Mouse (Mus musculus): ENCODE measurements around the gene Gdpgp1. TPM values are rescaled to one million over a fixed set of nuclear protein-coding genes. Genes with fewer than 3 reads are reported as not detected.
A peak's percentile ranks its signal among the peaks of the same experiment; 100 is the strongest.

Gdpgp1 gene
- polyA plus RNA-seq (2016; fragmentation: Nextera tagmentation; extraction: Ambion mirVana), result 7.2 and 7.5 TPM in 2 replicates

- DNase-seq (ENCODE audit: low spot score), result peak; percentile 97
- peaks cover 16% of the 10 kb centered on the region; the same call in 1 of the 2 replicates for H3K27me3 ChIP-seq (ENCODE audit: low read depth, poor library complexity, severe bottlenecking)
- peaks cover 10% of the 10 kb centered on the region for H3K36me3 ChIP-seq
- peaks cover 20% of the 10 kb centered on the region for H3K4me1 ChIP-seq
- peak within 1 kb of the TSS; percentile 79 for H3K27ac ChIP-seq
- under 1% methylated on average over 56 of the region's 56 CpGs for WGBS
- H3K4me3 ChIP-seq, result peak within 1 kb of the TSS; percentile 70
- no peaks in the 10 kb centered on the region for H3K9me3 ChIP-seq (replicated peaks)
Measured at GRCm38 (mm10) chr7:80232489-80233029, at the start of gene Gdpgp1, which contains the start of gene Cib1. Gdpgp1 (plus strand) TSS chr7:80232865. Cib1 (minus strand) TSS chr7:80232813.

DNA sequence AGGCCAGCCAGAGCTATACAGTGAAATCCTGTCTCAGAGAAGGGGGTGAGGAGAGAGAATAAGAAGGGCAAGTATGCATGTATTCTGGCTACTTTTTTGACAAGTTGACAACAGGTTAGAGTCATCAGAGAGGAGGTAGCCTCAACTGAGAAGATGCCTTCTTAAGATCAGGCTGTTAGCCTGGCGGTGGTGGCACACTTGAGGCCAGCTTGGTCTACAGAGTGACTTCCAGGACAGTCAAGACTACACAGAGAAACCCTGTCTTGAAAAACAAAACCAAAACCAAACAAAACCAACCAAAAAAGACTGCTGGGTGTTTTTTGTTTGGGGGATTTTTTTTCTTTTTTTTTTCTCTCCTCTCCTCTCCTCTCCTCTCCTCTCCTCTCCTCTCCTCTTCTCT lies 49.2 kb upstream of the Gdpgp1 start:
- Histone ChIP-seq H3K27me3 (ENCODE audit: low read depth, poor library complexity, severe bottlenecking) (peaks cover 8% of the 10 kb centered on the region; the same call in 1 of the 2 replicates), H3K27ac (no peak overlapping the region), H3K4me3 (no peak overlapping the region), H3K4me1 (peaks cover 32% of the 10 kb centered on the region), H3K9me3 (replicated peaks) (no peaks in the 10 kb centered on the region), H3K36me3 (no peaks in the 10 kb centered on the region)
- no peak for DNase-seq (ENCODE audit: low spot score)
- WGBS, result 94% methylated on average over 1 of the region's 1 CpGs

- no peak overlapping the region for H3K4me3 ChIP-seq
- H3K27ac ChIP-seq, result no peak overlapping the region
- no peak for DNase-seq (ENCODE audit: low spot score)
- WGBS, result 68% methylated on average over 5 of the region's 5 CpGs
- H3K36me3 ChIP-seq, result no peaks in the 10 kb centered on the region
- H3K9me3 ChIP-seq (replicated peaks), result no peaks in the 10 kb centered on the region
- peaks cover 37% of the 10 kb centered on the region for H3K4me1 ChIP-seq
- H3K27me3 ChIP-seq (ENCODE audit: low read depth, poor library complexity, severe bottlenecking), result peaks cover 8% of the 10 kb centered on the region; the same call in 1 of the 2 replicates
Measured at GRCm38 (mm10) chr7:80183969-80184368, 48.7 kb upstream of the Gdpgp1 start.

- Histone ChIP-seq H3K36me3 (no peaks in the 10 kb centered on the region), H3K4me3 (no peak overlapping the region), H3K4me1 (peaks cover 43% of the 10 kb centered on the region), H3K9me3 (replicated peaks) (no peaks in the 10 kb centered on the region), H3K27me3 (ENCODE audit: low read depth, poor library complexity, severe bottlenecking) (peaks cover 8% of the 10 kb centered on the region; the same call in 1 of the 2 replicates), H3K27ac (no peak overlapping the region)
- WGBS, result 47% methylated on average over 4 of the region's 4 CpGs
- no peak for DNase-seq (ENCODE audit: low spot score)
Measured at GRCm38 (mm10) chr7:80184551-80184950, 48.1 kb upstream of the Gdpgp1 start.

DNA sequence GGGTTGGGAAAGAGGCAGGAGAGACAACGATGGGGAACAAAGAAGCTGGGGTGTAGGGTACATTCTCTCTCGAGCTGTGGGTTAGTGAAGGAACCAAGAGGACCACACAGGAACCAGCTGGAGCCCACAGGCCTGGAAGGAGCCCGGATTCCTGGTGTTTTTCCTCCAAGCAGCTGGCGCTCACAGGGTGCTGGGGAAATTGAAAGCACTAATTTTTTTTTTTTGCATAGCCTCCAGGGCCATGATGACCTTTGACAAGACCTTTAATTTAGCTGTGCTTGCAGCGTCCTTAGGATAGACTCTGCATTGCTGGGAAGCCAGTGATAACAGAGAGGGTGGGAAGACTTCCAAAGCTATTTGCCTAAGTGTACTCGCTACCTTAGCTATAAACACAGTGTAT lies 47.7 kb upstream of the Gdpgp1 start:
- Histone ChIP-seq H3K36me3 (no peaks in the 10 kb centered on the region), H3K4me3 (no peak overlapping the region), H3K27ac (no peak overlapping the region), H3K27me3 (ENCODE audit: low read depth, poor library complexity, severe bottlenecking) (peaks cover 8% of the 10 kb centered on the region; the same call in 1 of the 2 replicates), H3K9me3 (replicated peaks) (no peaks in the 10 kb centered on the region), H3K4me1 (peaks cover 45% of the 10 kb centered on the region)
- DNase-seq (ENCODE audit: low spot score), result no peak
- WGBS, result 60% methylated on average over 6 of the region's 6 CpGs

DNA sequence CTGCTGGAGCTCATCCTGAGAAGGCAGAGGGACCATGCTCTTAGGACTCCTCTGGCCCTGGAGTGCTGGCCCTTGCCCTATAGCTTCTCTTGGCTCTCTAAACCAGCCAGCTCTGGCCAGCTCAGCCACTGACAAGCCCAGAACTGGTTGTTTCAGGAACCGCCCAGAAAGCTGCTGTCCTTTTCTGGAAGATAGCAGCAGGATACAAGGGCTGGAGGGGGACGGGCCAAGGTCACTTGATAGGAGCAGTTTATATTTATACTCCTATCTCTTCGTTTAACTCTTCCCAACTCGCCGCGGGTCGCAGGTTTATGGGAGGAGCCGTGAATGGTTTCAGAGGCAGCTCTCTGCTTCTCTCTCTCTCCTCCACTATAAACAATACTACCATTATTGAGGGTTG lies 46.6 kb upstream of the Gdpgp1 start:
- 17% methylated on average over 8 of the region's 8 CpGs for WGBS
- Histone ChIP-seq H3K4me1 (peaks cover 49% of the 10 kb centered on the region), H3K27me3 (ENCODE audit: low read depth, poor library complexity, severe bottlenecking) (peaks cover 8% of the 10 kb centered on the region; the same call in 1 of the 2 replicates), H3K36me3 (no peaks in the 10 kb centered on the region), H3K4me3 (peak overlapping the region; percentile 71), H3K27ac (peak overlapping the region; percentile 89), H3K9me3 (replicated peaks) (no peaks in the 10 kb centered on the region)
- DNase-seq (ENCODE audit: low spot score), result no peak

GRCm38 (mm10) chr7:80186531-80187296 lies 46.0 kb upstream of the Gdpgp1 start, which contains the start of gene Sema4b:
Sema4b (plus strand) TSS chr7:80186841.
- H3K27ac ChIP-seq, result peak within 1 kb of the TSS; percentile 89
- peaks cover 8% of the 10 kb centered on the region; the same call in 1 of the 2 replicates for H3K27me3 ChIP-seq (ENCODE audit: low read depth, poor library complexity, severe bottlenecking)
- 1% methylated on average over 51 of the region's 51 CpGs for WGBS
- no peaks in the 10 kb centered on the region for H3K9me3 ChIP-seq (replicated peaks)
- no peaks in the 10 kb centered on the region for H3K36me3 ChIP-seq
- DNase-seq (ENCODE audit: low spot score), result peak; percentile 91
- H3K4me3 ChIP-seq, result peak within 1 kb of the TSS; percentile 71
- H3K4me1 ChIP-seq, result peaks cover 56% of the 10 kb centered on the region

DNA sequence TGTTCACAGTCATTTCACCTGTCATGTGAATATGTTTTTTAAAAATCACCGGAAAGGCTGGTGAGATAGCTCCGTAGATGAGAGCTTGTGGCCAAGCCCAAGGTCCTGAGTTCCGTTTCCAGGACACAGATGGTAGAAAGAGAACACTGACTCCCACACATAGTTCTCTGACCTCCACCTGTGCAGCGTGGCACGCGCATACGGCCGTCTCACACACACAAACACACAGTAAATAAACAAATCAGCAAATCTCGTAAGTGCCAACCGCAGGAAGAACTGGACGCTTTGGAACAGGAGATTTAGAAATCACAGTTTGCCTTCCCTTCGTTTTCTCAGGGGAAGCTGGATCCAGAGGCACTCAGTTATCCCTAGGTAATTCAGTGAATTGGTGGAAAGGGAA lies 45.2 kb upstream of the Gdpgp1 start:
- peak; percentile 27 for DNase-seq (ENCODE audit: low spot score)
- Histone ChIP-seq H3K27ac (peak overlapping the region; percentile 89), H3K4me3 (peak overlapping the region; percentile 71), H3K9me3 (replicated peaks) (no peaks in the 10 kb centered on the region), H3K4me1 (peaks cover 64% of the 10 kb centered on the region), H3K36me3 (no peaks in the 10 kb centered on the region), H3K27me3 (ENCODE audit: low read depth, poor library complexity, severe bottlenecking) (peaks cover 8% of the 10 kb centered on the region; the same call in 1 of the 2 replicates)
- WGBS, result 83% methylated on average over 12 of the region's 12 CpGs

DNA sequence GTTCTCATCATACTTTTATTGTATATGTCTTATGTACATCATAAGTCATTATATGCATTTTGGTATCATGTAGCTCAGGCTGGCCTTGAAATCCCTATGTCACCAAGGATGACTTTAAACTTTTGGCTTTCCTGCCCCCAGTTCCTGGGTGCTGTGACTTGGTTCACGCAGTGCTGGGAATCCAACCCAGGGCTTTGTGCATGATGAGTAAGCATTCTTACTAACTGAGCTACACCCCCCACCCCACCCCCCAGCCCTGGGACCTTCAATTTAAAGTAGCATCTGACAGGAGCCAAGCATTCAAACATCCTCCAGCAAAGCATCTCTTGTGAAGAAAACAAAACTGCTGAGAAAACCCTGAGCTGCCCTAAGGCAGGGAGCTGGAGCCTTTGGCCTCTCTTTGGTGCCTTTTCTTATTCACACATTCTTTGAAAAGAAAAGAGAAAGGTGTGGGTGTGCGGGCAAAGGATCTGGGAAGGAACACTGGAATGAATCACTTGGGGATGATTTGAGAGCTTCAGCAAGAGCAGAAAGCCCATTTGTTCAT lies 44.0 kb upstream of the Gdpgp1 start:
- Histone ChIP-seq H3K4me1 (peaks cover 69% of the 10 kb centered on the region), H3K36me3 (no peaks in the 10 kb centered on the region), H3K9me3 (replicated peaks) (no peaks in the 10 kb centered on the region), H3K27me3 (ENCODE audit: low read depth, poor library complexity, severe bottlenecking) (peaks cover 8% of the 10 kb centered on the region; the same call in 1 of the 2 replicates), H3K4me3 (no peak overlapping the region), H3K27ac (peak overlapping the region; percentile 62)
- DNase-seq (ENCODE audit: low spot score), result no peak
- 88% methylated on average over 2 of the region's 2 CpGs for WGBS

GRCm38 (mm10) chr7:80189147-80189933 lies 43.3 kb upstream of the Gdpgp1 start:
- peaks cover 67% of the 10 kb centered on the region for H3K4me1 ChIP-seq
- WGBS, result 59% methylated on average over 11 of the region's 11 CpGs
- DNase-seq (ENCODE audit: low spot score), result no peak
- H3K27ac ChIP-seq, result peak overlapping the region; percentile 47; the same call in 1 of the 2 replicates
- peaks cover 8% of the 10 kb centered on the region; the same call in 1 of the 2 replicates for H3K27me3 ChIP-seq (ENCODE audit: low read depth, poor library complexity, severe bottlenecking)
- no peak overlapping the region for H3K4me3 ChIP-seq
- no peaks in the 10 kb centered on the region for H3K36me3 ChIP-seq
- no peaks in the 10 kb centered on the region for H3K9me3 ChIP-seq (replicated peaks)

DNA sequence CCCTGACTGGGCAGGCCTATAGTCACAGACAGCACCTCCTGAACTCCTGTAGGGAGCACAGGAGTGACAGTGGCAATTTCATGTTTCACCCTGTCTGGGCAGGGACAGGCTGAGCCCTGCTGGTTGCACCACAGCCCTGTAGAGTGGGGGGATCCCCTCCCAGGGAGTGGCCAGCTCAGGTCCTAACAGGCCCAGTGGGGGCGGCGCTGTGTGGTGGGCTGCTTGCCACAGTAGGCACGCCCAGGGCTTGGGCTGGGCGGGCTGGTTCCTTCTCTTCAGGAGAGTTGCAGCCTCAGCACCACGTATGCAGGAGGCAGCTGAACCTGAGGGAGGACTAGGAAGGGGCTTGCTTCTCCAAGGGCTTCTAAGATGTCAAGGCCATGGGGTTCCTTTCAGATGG lies 41.2 kb upstream of the Gdpgp1 start:
- Histone ChIP-seq H3K4me3 (no peak overlapping the region), H3K27ac (peak overlapping the region; percentile 91), H3K4me1 (peaks cover 52% of the 10 kb centered on the region), H3K9me3 (replicated peaks) (no peaks in the 10 kb centered on the region), H3K27me3 (ENCODE audit: low read depth, poor library complexity, severe bottlenecking) (0 out of 2 replicates have a peak, but pooled peaks cover 3% of the 10 kb centered on the region), H3K36me3 (no peaks in the 10 kb centered on the region)
- peak; percentile 53 for DNase-seq (ENCODE audit: low spot score)
- WGBS, result 56% methylated on average over 5 of the region's 5 CpGs
